Comparison of ENCODE assay signal across 10 mouse cellular contexts in genomic region chr17:7273054-7273453, GRCm38 (mm10). TPM values are rescaled to one million over a fixed set of nuclear protein-coding genes. Genes with fewer than 3 reads are reported as not detected.
DNase-seq lines count a peak whose midpoint lies in the region; ATAC-seq and TF ChIP-seq lines count a peak whose summit lies in the region.
"Had no signal": no experiment of that assay in that cellular context is flagged by ENCODE, and none has a peak within 500 bp of the region (broad histone marks: within the 10 kb centered on the region; RNA-seq: fewer than 3 reads in every experiment).

No protein-coding gene starts in this region.

- H3K4me3 ChIP-seq in layer of hippocampus, adult 2 months = no peak overlapping the region
- no peak overlapping the region for H3K4me3 ChIP-seq in heart, embryonic 13.5 days
- H3K4me3 ChIP-seq in kidney, embryonic 14.5 days (ENCODE audit: low read length) = no peak overlapping the region

- H3K9ac ChIP-seq in heart, embryonic 13.5 days = peak overlapping the region; percentile 73
- no peak overlapping the region for H3K9ac ChIP-seq in kidney, embryonic 14.5 days (ENCODE audit: low read depth, low read length)

- peaks cover 64% of the 10 kb centered on the region for H3K4me1 ChIP-seq in heart, embryonic 13.5 days
- H3K4me1 ChIP-seq in kidney, embryonic 14.5 days (ENCODE audit: control insufficient read depth, insufficient read depth, low read length) = 0 out of 2 replicates have a peak, but pooled peaks cover 19% of the 10 kb centered on the region

- TF ChIP-seq CTCF in layer of hippocampus, adult 2 months (conservative IDR thresholded peaks at IDR 0.05) = no peak

- peak overlapping the region; percentile 55 for H3K27ac ChIP-seq in layer of hippocampus, adult 2 months
- peak overlapping the region; percentile 96 for H3K27ac ChIP-seq in heart, embryonic 13.5 days (replicated peaks)
- H3K27ac ChIP-seq in kidney, embryonic 14.5 days (ENCODE audit: low read depth, low read length) = peak overlapping the region; percentile 51; the same call in 1 of the 2 replicates

- H3K4me2 ChIP-seq in heart, embryonic 13.5 days = peak overlapping the region; percentile 47
- H3K4me2 ChIP-seq in kidney, embryonic 14.5 days (replicated peaks; ENCODE audit: low read depth, low read length) = no peak overlapping the region

- H3K36me3 ChIP-seq in heart, embryonic 13.5 days = peaks cover 34% of the 10 kb centered on the region
- H3K36me3 ChIP-seq in kidney, embryonic 14.5 days (ENCODE audit: control insufficient read depth, insufficient read depth, low read length) = peaks cover 8% of the 10 kb centered on the region; the same call in 1 of the 2 replicates

- no peak for ATAC-seq in heart, embryonic 13.5 days (ENCODE audit: extremely low read depth, insufficient number of reproducible peaks, low FRiP score, low TSS enrichment)
- no peak for ATAC-seq in kidney, embryonic 14.5 days (ENCODE audit: low FRiP score, low TSS enrichment)

- 22% methylated on average over 9 of the region's 9 CpGs for WGBS in heart, embryonic 13.5 days
- WGBS in kidney, embryonic 14.5 days = 18% methylated on average over 9 of the region's 9 CpGs

- H3K9me3 ChIP-seq in heart, embryonic 13.5 days = no peaks in the 10 kb centered on the region
- no peaks in the 10 kb centered on the region for H3K9me3 ChIP-seq in kidney, embryonic 14.5 days (ENCODE audit: control insufficient read depth, low read length)

- H3K27me3 ChIP-seq in heart, embryonic 13.5 days (replicated peaks) = no peaks in the 10 kb centered on the region
- H3K27me3 ChIP-seq in kidney, embryonic 14.5 days (ENCODE audit: control insufficient read depth, insufficient read depth, low read length) = no peaks in the 10 kb centered on the region

- no peak for DNase-seq in layer of hippocampus, adult 2 months (ENCODE audit: low spot score in 2 of 2)
- DNase-seq in layer of hippocampus, adult 9-10 months (ENCODE audit: low spot score) = no peak
- DNase-seq in skeletal muscle tissue, adult 2 months (ENCODE audit: low read depth, low spot score) = peak; percentile 71
- no peak for DNase-seq in urinary bladder, postnatal 4 days (ENCODE audit: low spot score in 2 of 2)
- DNase-seq in spleen, postnatal 36 days (ENCODE audit: low spot score in 2 of 2) = no peak
- DNase-seq in ovary, postnatal 14 days (ENCODE audit: low spot score) = no peak

RNA-seq across cellular contexts. Expression of gene Tcp10a, which starts 51.4 kb away (rescaled TPM):
- total RNA-seq in layer of hippocampus, adult 2 months (2021) = under 1 TPM in 1 of 2 experiments, not detected in 1; 0.20 TPM
- 0.13 TPM in 1 of 2 replicates, not detected in the other for polyA plus RNA-seq in heart, embryonic 13.5 days (2015; fragmentation: Nextera tagmentation; extraction: Ambion mirVana)
- not detected in 2 replicates for polyA plus RNA-seq in kidney, embryonic 14.5 days (2014; fragmentation: Nextera tagmentation; extraction: Ambion mirVana)
- total RNA-seq: neutrophil, adult 5-6 weeks had no signal
- polyA plus RNA-seq: limb, embryonic 14.5 days had no signal
